Mouse (Mus musculus) fat pad, adult 2 months (tissue): Measurements from ENCODE around the gene St5.

Experiments
- DNase-seq: peaks from one replicate; pipeline ENCODE4 v3.0.0-alpha.2; 2011; ENCODE audit warnings: low read depth, low spot score; ENCODE audit errors: extremely low read depth

Gene St5

DNA sequence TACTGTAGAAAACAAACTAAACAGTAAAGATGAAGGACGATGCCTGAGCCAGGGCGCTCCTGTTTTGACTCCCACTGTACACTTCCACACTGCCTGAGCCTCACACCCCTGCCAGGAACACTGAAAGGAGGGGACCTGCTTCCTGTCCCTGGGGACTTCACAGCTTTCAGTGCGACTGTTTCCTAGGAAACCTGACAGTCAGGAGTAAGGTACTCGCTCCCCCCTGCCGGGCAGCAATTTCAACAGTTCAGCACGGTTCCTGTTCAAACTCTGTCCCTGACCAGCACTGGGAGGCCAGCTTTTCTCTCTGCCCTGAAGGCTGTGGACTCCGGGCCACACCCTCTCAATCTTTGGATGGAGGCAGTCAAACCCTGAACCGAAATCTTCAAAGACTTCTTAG is 196.3 kb downstream of the St5 start:
- DNase-seq: no peak

DNA sequence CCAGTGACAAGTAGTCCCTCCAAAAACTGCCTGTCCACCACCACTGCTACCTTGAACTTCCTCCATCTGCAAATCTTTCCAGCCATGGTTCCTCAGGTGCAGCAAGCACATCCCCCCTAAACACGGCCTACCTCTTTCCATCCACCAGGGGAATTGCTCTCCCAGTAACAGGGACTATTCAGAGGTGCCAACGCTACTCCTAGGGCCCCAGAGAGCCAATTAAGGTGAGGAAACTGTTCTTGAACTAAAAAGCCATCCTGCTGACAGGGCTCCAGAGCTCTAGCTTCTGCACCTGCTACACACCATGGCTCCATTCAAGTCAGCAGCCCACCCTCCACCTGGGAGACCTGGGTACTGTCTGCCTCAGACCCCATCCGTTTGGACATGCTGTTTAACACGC is 205.9 kb downstream of the St5 start:
- DNase-seq: no peak

GRCm38 (mm10) chr7:109493319-109494316 is 209.8 kb downstream of the St5 start:
- no peak for DNase-seq

GRCm38 (mm10) chr7:109492616-109493318 is 210.6 kb downstream of the St5 start:
- no peak for DNase-seq

DNA sequence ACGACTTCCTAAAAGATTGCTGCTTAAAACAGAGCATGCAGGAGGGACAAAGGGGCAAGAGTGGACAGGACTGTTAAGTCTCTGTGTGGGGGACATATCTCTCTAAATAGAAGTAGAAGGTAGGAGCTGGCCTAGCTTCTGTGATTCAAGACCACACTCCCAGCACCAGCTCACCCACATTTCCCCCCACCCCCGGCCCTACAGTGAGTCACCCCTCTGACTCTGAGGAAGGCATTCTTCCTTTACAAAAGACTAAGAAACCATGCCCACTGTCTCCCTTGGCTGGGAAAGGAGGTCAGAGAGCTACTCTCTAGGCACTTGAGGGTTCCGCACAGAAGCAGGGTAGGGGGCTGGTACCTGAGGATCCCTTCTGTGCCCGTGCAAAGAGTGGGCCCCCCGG is 219.2 kb downstream of the St5 start:
- DNase-seq: no peak

GRCm38 (mm10) chr7:109480765-109481197 is 222.6 kb downstream of the St5 start:
- no peak for DNase-seq

GRCm38 (mm10) chr7:109477926-109478325 is 225.5 kb downstream of the St5 start:
- DNase-seq: no peak
